Mouse (Mus musculus) intestine, embryonic 14.5 days (tissue): ENCODE measurements around the gene Cyp46a1. TPM values are rescaled to one million over a fixed set of nuclear protein-coding genes. Genes with fewer than 3 reads are reported as not detected.

Source experiments
- ATAC-seq: fragments of 200-750 bp; cut with Nextera tagmentation; replicated peaks from 2 replicates; pipeline ENCODE4 v1.8.0; 2017; ENCODE audit warnings: low read depth, moderate number of reproducible peaks, moderate TSS enrichment, moderate library complexity; ENCODE audit not compliant: low FRiP score, low TSS enrichment
- DNase-seq: peaks from one replicate; pipeline ENCODE4 v3.0.0-alpha.2; 2018; ENCODE audit warnings: low spot score
- H3K27ac ChIP-seq: fragments of 300-500 bp; sonication (generic); 2 replicates; pipeline ENCODE4 v1.5.1; 2014; ENCODE audit warnings: low read depth, mild to moderate bottlenecking, control low read depth
- H3K27me3 ChIP-seq: fragments of 300-500 bp; sonication (generic); replicated peaks from 2 replicates; pipeline ENCODE4 v1.6.1; 2014; ENCODE audit warnings: low read length, control low read depth; ENCODE audit not compliant: control insufficient read depth, insufficient read depth
- H3K36me3 ChIP-seq: fragments of 300-500 bp; sonication (generic); 2 replicates; pipeline ENCODE4 v1.6.1; 2014; ENCODE audit warnings: low read length, control low read depth; ENCODE audit not compliant: control insufficient read depth, insufficient read depth
- H3K4me1 ChIP-seq: fragments of 300-500 bp; sonication (generic); replicated peaks from 2 replicates; pipeline ENCODE4 v1.6.1; 2014; ENCODE audit warnings: low read length, control low read depth, mixed read lengths; ENCODE audit not compliant: control insufficient read depth, insufficient read depth
- H3K4me2 ChIP-seq: fragments of 300-500 bp; sonication (generic); 2 replicates; pipeline ENCODE4 v1.6.1; 2014; ENCODE audit warnings: low read length
- H3K4me3 ChIP-seq: fragments of 300-500 bp; sonication (generic); 2 replicates; pipeline ENCODE4 v1.5.1; 2014; ENCODE audit warnings: low read depth, low read length, control low read depth, mixed read lengths
- H3K9ac ChIP-seq: fragments of 300-500 bp; sonication (generic); 2 replicates; pipeline ENCODE4 v1.6.1; 2014; ENCODE audit warnings: mild to moderate bottlenecking, low read length
- H3K9me3 ChIP-seq: fragments of 300-500 bp; sonication (generic); 2 replicates; pipeline ENCODE4 v1.6.1; 2016; ENCODE audit warnings: low read length, control low read depth; ENCODE audit not compliant: control insufficient read depth
- WGBS: fragments of 180-500 bp; shearing (Covaris S2); extraction: QIAGEN DNeasy Blood & Tissue Kit; methylation state at CpG from one replicate; pipeline ENCODE4 v1.1.7; 2014; 5-methylcytosine and 5-hydroxymethylcytosine counted together
- polyA plus RNA-seq: library from polyadenylated mRNA; unstranded; fragments of >200 nt; fragmentation: Nextera tagmentation; extraction: Ambion mirVana; gene quantifications from 2 replicates; pipeline ENCODE4 v1.2.1, GENCODE M21; 2014

Gene Cyp46a1
- polyA plus RNA-seq, 1 experiment from 2014 or later: 4.7 TPM

GRCm38 (mm10) chr12:108410416-108411208 lies 76.4 kb downstream of the Cyp46a1 start:
- H3K27me3 ChIP-seq: no peaks in the 10 kb centered on the region
- H3K36me3 ChIP-seq: no peaks in the 10 kb centered on the region
- peaks cover 10% of the 10 kb centered on the region; the same call in 1 of the 2 replicates for H3K4me1 ChIP-seq
- no peak overlapping the region for H3K27ac ChIP-seq
- H3K9me3 ChIP-seq: no peaks in the 10 kb centered on the region
- no peak for DNase-seq
- no peak overlapping the region for H3K9ac ChIP-seq
- H3K4me2 ChIP-seq: no peak overlapping the region
- no peak for ATAC-seq
- 48% methylated on average over 14 of the region's 14 CpGs for WGBS
- no peak overlapping the region for H3K4me3 ChIP-seq

Other genes starting within 250 kb of the Cyp46a1 start
- gene Setd3, start 155.1 kb upstream of the Cyp46a1 start, polyA plus RNA-seq: 75.9 and 83.6 TPM in 2 replicates
- 4.7 and 5.1 TPM in 2 replicates for gene Ccnk, start 154.8 kb upstream of the Cyp46a1 start, polyA plus RNA-seq
- gene Ccdc85c, start 59.0 kb upstream of the Cyp46a1 start, polyA plus RNA-seq: 10.9 and 11.2 TPM in 2 replicates
- gene Hhipl1, start 28.1 kb upstream of the Cyp46a1 start, polyA plus RNA-seq: 0.28 and 0.67 TPM in 2 replicates
- 72.4 and 94.5 TPM in 2 replicates for gene Eml1, start 36.6 kb downstream of the Cyp46a1 start, polyA plus RNA-seq
- 61.0 and 64.7 TPM in 2 replicates for gene Evl, start 220.3 kb downstream of the Cyp46a1 start, polyA plus RNA-seq